In genomic region chr7:80115224-80115590, GRCm38 (mm10) we compare ENCODE assay signal across 7 mouse cellular contexts. TPM values are rescaled to one million over a fixed set of nuclear protein-coding genes. Genes with fewer than 3 reads are reported as not detected.
A peak's percentile ranks its signal among the peaks of the same experiment; 100 is the strongest.
DNase-seq lines count a peak whose midpoint lies in the region; ATAC-seq and TF ChIP-seq lines count a peak whose summit lies in the region.

Gene Idh2 (minus strand): TSS chr7:80115392.

- TF ChIP-seq CTCF in kidney, adult 2 months (conservative IDR thresholded peaks at IDR 0.05; ENCODE audit: insufficient read depth, insufficient read length, low read depth, low read length), result no peak
- TF ChIP-seq CTCF in spleen, adult 2 months (IDR thresholded peaks at IDR 0.05; ENCODE audit: extremely low read depth, insufficient read depth, insufficient read length, insufficient replicate concordance), result no peak

- H3K4me1 ChIP-seq in embryonic facial prominence, embryonic 12.5 days, result peaks cover 34% of the 10 kb centered on the region
- H3K4me1 ChIP-seq in kidney, adult 2 months (ENCODE audit: control insufficient read depth, insufficient read depth, low read length), result peaks cover 21% of the 10 kb centered on the region
- peaks cover 39% of the 10 kb centered on the region for H3K4me1 ChIP-seq in limb, embryonic 12.5 days (replicated peaks)
- H3K4me1 ChIP-seq in midbrain, embryonic 15.5 days, result peaks cover 48% of the 10 kb centered on the region
- H3K4me1 ChIP-seq in spleen, adult 2 months (ENCODE audit: control insufficient read depth, insufficient read depth, insufficient read length), result peaks cover 6% of the 10 kb centered on the region; the same call in 1 of the 2 replicates

- TF ChIP-seq POLR2A in kidney, adult 2 months (IDR thresholded peaks at IDR 0.05; ENCODE audit: low read depth, low read length), result peak; percentile 70
- peak; percentile 27; the same call in 1 of the 2 replicates for TF ChIP-seq POLR2A in spleen, adult 2 months (IDR thresholded peaks at IDR 0.05; ENCODE audit: low read depth, low read length)

- H3K4me2 ChIP-seq in embryonic facial prominence, embryonic 12.5 days (replicated peaks), result peak within 1 kb of the TSS; percentile 89
- peak within 1 kb of the TSS; percentile 88 for H3K4me2 ChIP-seq in limb, embryonic 12.5 days
- H3K4me2 ChIP-seq in midbrain, embryonic 15.5 days, result peak within 1 kb of the TSS; percentile 82

- H3K9me3 ChIP-seq in embryonic facial prominence, embryonic 12.5 days, result no peaks in the 10 kb centered on the region
- no peaks in the 10 kb centered on the region for H3K9me3 ChIP-seq in limb, embryonic 12.5 days
- H3K9me3 ChIP-seq in midbrain, embryonic 15.5 days, result no peaks in the 10 kb centered on the region

- H3K36me3 ChIP-seq in embryonic facial prominence, embryonic 12.5 days, result 0 out of 2 replicates have a peak, but pooled peaks cover 5% of the 10 kb centered on the region
- H3K36me3 ChIP-seq in kidney, adult 2 months (ENCODE audit: control insufficient read depth, insufficient read depth, low read length), result no peaks in the 10 kb centered on the region
- peaks cover 16% of the 10 kb centered on the region; the same call in 1 of the 2 replicates for H3K36me3 ChIP-seq in limb, embryonic 12.5 days
- no peaks in the 10 kb centered on the region for H3K36me3 ChIP-seq in midbrain, embryonic 15.5 days (replicated peaks)
- H3K36me3 ChIP-seq in spleen, adult 2 months (ENCODE audit: control insufficient read depth, insufficient read depth, low read length), result no peaks in the 10 kb centered on the region

- DNase-seq in adrenal gland, postnatal 25 days, result peak; percentile 95
- DNase-seq in heart, adult 18-20 months, result peak; percentile 96 to 97
- DNase-seq in kidney, adult 2 months, result peak; percentile 98
- DNase-seq in spleen, adult 2 months (ENCODE audit: low read depth in 1 of 2, low spot score in 2 of 2), result peak; percentile 41 to 88

- peak within 1 kb of the TSS; percentile 75 for H3K4me3 ChIP-seq in embryonic facial prominence, embryonic 12.5 days
- H3K4me3 ChIP-seq in kidney, adult 2 months (ENCODE audit: insufficient read depth, low read depth, low read length), result peak within 1 kb of the TSS; percentile 88
- peak within 1 kb of the TSS; percentile 96 for H3K4me3 ChIP-seq in limb, embryonic 12.5 days (replicated peaks)
- H3K4me3 ChIP-seq in midbrain, embryonic 15.5 days, result peak within 1 kb of the TSS; percentile 91
- peak within 1 kb of the TSS; percentile 91 for H3K4me3 ChIP-seq in spleen, adult 2 months (ENCODE audit: extremely low read depth, insufficient read depth, insufficient read length)

- under 1% methylated on average over 29 of the region's 29 CpGs for WGBS in embryonic facial prominence, embryonic 12.5 days
- WGBS in kidney, adult 2 months, result under 1% methylated on average over 29 of the region's 29 CpGs
- WGBS in limb, embryonic 12.5 days, result under 1% methylated on average over 29 of the region's 29 CpGs
- whole genome bisulfite sequencing in midbrain, embryonic 15.5 days, result 1% methylated on average over 29 of the region's 29 CpGs
- whole genome bisulfite sequencing in spleen, adult 2 months, result under 1% methylated on average over 29 of the region's 29 CpGs

- H3K27me3 ChIP-seq in embryonic facial prominence, embryonic 12.5 days, result no peaks in the 10 kb centered on the region
- no peaks in the 10 kb centered on the region for H3K27me3 ChIP-seq in kidney, adult 2 months (replicated peaks; ENCODE audit: control insufficient read depth, insufficient read depth, low read length)
- H3K27me3 ChIP-seq in limb, embryonic 12.5 days, result no peaks in the 10 kb centered on the region
- no peaks in the 10 kb centered on the region for H3K27me3 ChIP-seq in midbrain, embryonic 15.5 days (replicated peaks)
- no peaks in the 10 kb centered on the region for H3K27me3 ChIP-seq in spleen, adult 2 months (ENCODE audit: control insufficient read depth, insufficient read depth, low read length)

- H3K9ac ChIP-seq in embryonic facial prominence, embryonic 12.5 days, result peak within 1 kb of the TSS; percentile 94
- peak within 1 kb of the TSS; percentile 97 for H3K9ac ChIP-seq in limb, embryonic 12.5 days (replicated peaks)
- peak within 1 kb of the TSS; percentile 95 for H3K9ac ChIP-seq in midbrain, embryonic 15.5 days

- ATAC-seq in embryonic facial prominence, embryonic 12.5 days (ENCODE audit: insufficient number of reproducible peaks, insufficient read depth, low FRiP score, low TSS enrichment), result peak; percentile 97
- ATAC-seq in limb, embryonic 12.5 days (ENCODE audit: insufficient number of reproducible peaks, insufficient read depth, low FRiP score, low TSS enrichment, low read depth), result peak; percentile 99
- peak; percentile 97 for ATAC-seq in midbrain, embryonic 15.5 days (replicated peaks)

- H3K27ac ChIP-seq in embryonic facial prominence, embryonic 12.5 days, result peak within 1 kb of the TSS; percentile 96
- H3K27ac ChIP-seq in kidney, adult 2 months (ENCODE audit: insufficient read depth, low read depth, low read length), result peak within 1 kb of the TSS; percentile 99
- peak within 1 kb of the TSS; percentile 97 for H3K27ac ChIP-seq in limb, embryonic 12.5 days
- H3K27ac ChIP-seq in midbrain, embryonic 15.5 days, result peak within 1 kb of the TSS; percentile 94
- H3K27ac ChIP-seq in spleen, adult 2 months (ENCODE audit: insufficient read depth, low read length), result peak within 1 kb of the TSS; percentile 31

RNA-seq across cellular contexts. Expression of gene Idh2, which starts in this region (rescaled TPM):
- total RNA-seq in adrenal gland, postnatal 25 days (2021), result 152 and 173 TPM in 2 replicates
- polyA plus RNA-seq in embryonic facial prominence, embryonic 12.5 days (2016; fragmentation: Nextera tagmentation; extraction: Ambion mirVana), result 495 and 498 TPM in 2 replicates
- 1,000 to 10,000 TPM; 2,187 to 2,245 TPM for total RNA-seq in heart, adult 18-20 months (2021)
- 651 and 688 TPM in 2 replicates for polyA plus RNA-seq in kidney, adult 2 months (2012; rRNA removed)
- 555 and 566 TPM in 2 replicates for polyA plus RNA-seq in limb, embryonic 12.5 days (2016; fragmentation: Nextera tagmentation; extraction: Ambion mirVana)
- polyA plus RNA-seq in midbrain, embryonic 15.5 days (2015; fragmentation: Nextera tagmentation; extraction: Ambion mirVana), result 242 and 249 TPM in 2 replicates
- polyA plus RNA-seq in spleen, adult 2 months (2012; rRNA removed), result 52.6 and 54.0 TPM in 2 replicates

Comparison
In these comparisons a context has a peak if more than half of its experiments do, and no peak if none do; other contexts are left out.
1. Peak in every context shown above with its lines: DNase-seq, ATAC-seq, H3K4me3 ChIP-seq and H3K27ac ChIP-seq.
2. RNA of gene Idh2 (total RNA-seq): 2,187 to 2,245 TPM in heart, adult 18-20 months; 152 to 173 TPM in adrenal gland, postnatal 25 days; every median in the first group is over 10 times any median in the second.
3. H3K27ac ChIP-seq: peak in every context shown above with its lines; median percentile 99 in kidney, adult 2 months; 97 in limb, embryonic 12.5 days; 96 in embryonic facial prominence, embryonic 12.5 days; 94 in midbrain, embryonic 15.5 days; 31 in spleen, adult 2 months.